Comparison of ENCODE assay signal across 8 mouse cellular contexts in the genomic region with DNA sequence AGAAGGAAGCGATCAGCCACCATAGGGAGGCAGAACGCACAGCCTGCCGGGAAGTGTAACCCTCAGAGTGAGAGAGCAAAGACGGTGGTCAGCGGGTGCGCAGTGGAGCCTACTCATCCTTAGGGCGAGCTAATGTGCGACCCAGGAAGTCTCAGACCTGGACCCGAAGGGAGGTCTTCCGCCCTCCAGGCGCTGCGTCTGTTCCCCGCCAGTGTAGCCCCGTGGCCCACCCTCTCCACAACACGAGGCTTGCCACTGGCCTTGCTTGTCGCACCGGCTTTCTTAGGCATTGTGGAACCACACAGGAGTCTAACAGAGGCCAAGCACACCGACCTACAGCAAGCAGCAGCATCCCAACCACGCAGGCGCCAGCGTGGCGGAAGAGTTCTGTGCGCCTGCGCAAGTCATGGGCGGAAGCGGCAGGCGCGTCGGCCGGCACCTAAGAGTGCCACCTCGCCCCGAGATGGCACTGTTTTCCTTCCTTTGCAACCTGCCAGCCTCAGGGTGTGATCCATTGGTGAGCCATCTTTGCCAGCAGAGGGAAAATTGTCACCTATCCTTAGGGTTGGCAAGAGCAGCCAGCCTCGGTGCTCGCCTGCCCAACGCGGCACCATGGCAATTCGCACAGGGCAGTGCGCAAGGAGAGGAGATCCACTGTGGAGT. TPM values are rescaled to one million over a fixed set of nuclear protein-coding genes. Genes with fewer than 3 reads are reported as not detected.
DNase-seq lines count a peak whose midpoint lies in the region; ATAC-seq lines count a peak whose summit lies in the region.

Gene 3110040N11Rik, minus strand, starts transcription at position 384 of the 663 bp plus-strand sequence.

- H3K4me3 ChIP-seq in hindbrain, embryonic 15.5 days = peak within 1 kb of the TSS; percentile 62

- peaks cover 26% of the 10 kb centered on the region for H3K36me3 ChIP-seq in hindbrain, embryonic 15.5 days

- peak within 1 kb of the TSS; percentile 80 for H3K4me2 ChIP-seq in hindbrain, embryonic 15.5 days

- H3K27me3 ChIP-seq in hindbrain, embryonic 15.5 days = no peaks in the 10 kb centered on the region

- H3K27ac ChIP-seq in hindbrain, embryonic 15.5 days (replicated peaks) = peak within 1 kb of the TSS; percentile 99

- ATAC-seq in hindbrain, embryonic 15.5 days (ENCODE audit: low FRiP score, low read depth) = peak; percentile 97

- under 1% methylated on average over 38 of the region's 38 CpGs for WGBS in hindbrain, embryonic 15.5 days

- peak within 1 kb of the TSS; percentile 84 for H3K9ac ChIP-seq in hindbrain, embryonic 15.5 days

- peak; percentile 89 for DNase-seq in T-cell, adult 2 months (ENCODE audit: low spot score)
- peak; percentile 87 for DNase-seq in cerebellum, postnatal 36 days
- peak; percentile 84 to 85 for DNase-seq in frontal cortex, postnatal 36 days (ENCODE audit: low spot score in 2 of 2)
- DNase-seq in left cerebral cortex, adult 11 months (ENCODE audit: low spot score) = peak; percentile 71
- peak; percentile 86 to 89 for DNase-seq in lung, postnatal 4 days
- DNase-seq in retina, postnatal 7 days (ENCODE audit: low read depth, low spot score) = peak; percentile 90
- peak; percentile 71 for DNase-seq in urinary bladder, adult 2 months (ENCODE audit: low spot score)

- peaks cover 16% of the 10 kb centered on the region for H3K4me1 ChIP-seq in hindbrain, embryonic 15.5 days (replicated peaks)

- H3K9me3 ChIP-seq in hindbrain, embryonic 15.5 days = no peaks in the 10 kb centered on the region

RNA-seq across cellular contexts. Expression of gene 3110040N11Rik, which starts in this region (rescaled TPM):
- 44.7 and 49.8 TPM in 2 replicates for polyA plus RNA-seq in hindbrain, embryonic 15.5 days (2015; fragmentation: Nextera tagmentation; extraction: Ambion mirVana)
- 43.1 and 51.5 TPM in 2 replicates for polyA plus RNA-seq in urinary bladder, adult 2 months (2012; rRNA removed)

Comparison
In these comparisons a context has a peak if more than half of its experiments do, and no peak if none do; other contexts are left out.
1. Peak in every context shown above with its lines: DNase-seq, ATAC-seq, H3K4me3 ChIP-seq and H3K27ac ChIP-seq.